Mouse (Mus musculus): Measurements from ENCODE around the gene Ccl27a.
A peak's percentile ranks its signal among the peaks of the same experiment; 100 is the strongest.
"Not testable (repeated sequence)": the region's sequence is repeated elsewhere in the genome, so short reads cannot be mapped to it uniquely, and the experiment has no call there.

Ccl27a gene

GRCm38 (mm10) chr4:41774002-41774401, at the start of gene Ccl27a:
TSS of gene Ccl27a (minus strand) at chr4:41774247.
- peak; percentile 67 for DNase-seq (ENCODE audit: low read depth, low spot score)

- not testable (repeated sequence) for DNase-seq (ENCODE audit: low read depth, low spot score)
Measured at GRCm38 (mm10) chr4:41783197-41783596, 9.2 kb upstream of the Ccl27a start.

GRCm38 (mm10) chr4:41782711-41783110, 8.7 kb upstream of the Ccl27a start:
- DNase-seq (ENCODE audit: low read depth, low spot score): not testable (repeated sequence)

GRCm38 (mm10) chr4:41781748-41782485, 7.9 kb upstream of the Ccl27a start:
- not testable (repeated sequence) for DNase-seq (ENCODE audit: low read depth, low spot score)

GRCm38 (mm10) chr4:41781271-41781670, 7.2 kb upstream of the Ccl27a start:
- not testable (repeated sequence) for DNase-seq (ENCODE audit: low read depth, low spot score)

- not testable (repeated sequence) for DNase-seq (ENCODE audit: low read depth, low spot score)
Measured at GRCm38 (mm10) chr4:41775840-41776239, 1.8 kb upstream of the Ccl27a start.

- not testable (repeated sequence) for DNase-seq (ENCODE audit: low read depth, low spot score)
Measured at GRCm38 (mm10) chr4:41774506-41774905, 459 bp upstream of the Ccl27a start.

GRCm38 (mm10) chr4:41773502-41773901, 545 bp downstream of the Ccl27a start:
- not testable (repeated sequence) for DNase-seq (ENCODE audit: low read depth, low spot score)

- DNase-seq (ENCODE audit: low read depth, low spot score): not testable (repeated sequence)
Measured at GRCm38 (mm10) chr4:41772946-41773345, 1.1 kb downstream of the Ccl27a start.

- not testable (repeated sequence) for DNase-seq (ENCODE audit: low read depth, low spot score)
Measured at GRCm38 (mm10) chr4:41767301-41767700, 6.7 kb downstream of the Ccl27a start.

- DNase-seq (ENCODE audit: low read depth, low spot score): not testable (repeated sequence)
Measured at GRCm38 (mm10) chr4:41763176-41763575, 10.9 kb downstream of the Ccl27a start.

- not testable (repeated sequence) for DNase-seq (ENCODE audit: low read depth, low spot score)
Measured at GRCm38 (mm10) chr4:41762688-41763114, 11.3 kb downstream of the Ccl27a start.

GRCm38 (mm10) chr4:41762099-41762687, 11.9 kb downstream of the Ccl27a start:
- DNase-seq (ENCODE audit: low read depth, low spot score): peak; percentile 51

- no peak for DNase-seq (ENCODE audit: low read depth, low spot score)
Measured at GRCm38 (mm10) chr4:41761680-41762079, 12.4 kb downstream of the Ccl27a start.

- no peak for DNase-seq (ENCODE audit: low read depth, low spot score)
Measured at GRCm38 (mm10) chr4:41760911-41761310, 13.1 kb downstream of the Ccl27a start.

GRCm38 (mm10) chr4:41760288-41760721, 13.7 kb downstream of the Ccl27a start:
- peak; percentile 81 for DNase-seq (ENCODE audit: low read depth, low spot score)

- DNase-seq (ENCODE audit: low read depth, low spot score): no peak
Measured at GRCm38 (mm10) chr4:41759656-41760287, 14.3 kb downstream of the Ccl27a start.

GRCm38 (mm10) chr4:41759206-41759605, 14.8 kb downstream of the Ccl27a start:
- no peak for DNase-seq (ENCODE audit: low read depth, low spot score)

GRCm38 (mm10) chr4:41758701-41759100, 15.3 kb downstream of the Ccl27a start:
- no peak for DNase-seq (ENCODE audit: low read depth, low spot score)

- no peak for DNase-seq (ENCODE audit: low read depth, low spot score)
Measured at GRCm38 (mm10) chr4:41758021-41758420, 16.0 kb downstream of the Ccl27a start.

GRCm38 (mm10) chr4:41757321-41757720, 16.7 kb downstream of the Ccl27a start:
- DNase-seq (ENCODE audit: low read depth, low spot score): no peak

- no peak for DNase-seq (ENCODE audit: low read depth, low spot score)
Measured at GRCm38 (mm10) chr4:41756440-41756839, 17.6 kb downstream of the Ccl27a start.

Measured in embryo, embryonic 11.5 days (tissue).